Mouse (Mus musculus) neural tube, embryonic 13.5 days (tissue): ENCODE data around the gene Cyth1. TPM values are rescaled to one million over a fixed set of nuclear protein-coding genes. Genes with fewer than 3 reads are reported as not detected.
A peak's percentile ranks its signal among the peaks of the same experiment; 100 is the strongest.

Experiments
- ATAC-seq: fragments of 200-750 bp; cut with Nextera tagmentation; 2 replicates; pipeline ENCODE4 v1.8.0; 2017; ENCODE audit warnings: low read depth, mild to moderate bottlenecking, moderate TSS enrichment, moderate library complexity
- H3K27ac ChIP-seq: fragments of 300-500 bp; sonication (generic); replicated peaks from 2 replicates; pipeline ENCODE4 v1.5.1; 2015; ENCODE audit warnings: moderate library complexity, mild to moderate bottlenecking, inconsistent platforms
- H3K27me3 ChIP-seq: fragments of 300-500 bp; sonication (generic); 2 replicates; pipeline ENCODE4 v1.6.1; 2015; ENCODE audit warnings: mild to moderate bottlenecking, inconsistent platforms
- H3K36me3 ChIP-seq: fragments of 300-500 bp; sonication (generic); 2 replicates; pipeline ENCODE4 v1.6.1; 2015; ENCODE audit warnings: mild to moderate bottlenecking, inconsistent platforms
- H3K4me1 ChIP-seq: fragments of 300-500 bp; sonication (generic); replicated peaks from 2 replicates; pipeline ENCODE4 v1.6.1; 2015; ENCODE audit warnings: inconsistent platforms
- H3K4me2 ChIP-seq: fragments of 300-500 bp; sonication (generic); 2 replicates; pipeline ENCODE4 v1.6.1; 2015; ENCODE audit warnings: inconsistent platforms, mild to moderate bottlenecking, moderate library complexity
- H3K4me3 ChIP-seq: fragments of 300-500 bp; sonication (generic); 2 replicates; pipeline ENCODE4 v1.5.1; 2015; ENCODE audit warnings: mild to moderate bottlenecking, inconsistent platforms
- H3K9ac ChIP-seq: fragments of 300-500 bp; sonication (generic); 2 replicates; pipeline ENCODE4 v1.6.1; 2015; ENCODE audit warnings: moderate library complexity, mild to moderate bottlenecking, inconsistent platforms
- H3K9me3 ChIP-seq: fragments of 300-500 bp; sonication (generic); 2 replicates; pipeline ENCODE4 v1.6.1; 2016; ENCODE audit warnings: inconsistent platforms
- WGBS: fragments of 180-500 bp; shearing (Covaris S2); methylation state at CpG from one replicate; pipeline ENCODE4 v1.1.7; 2015; 5-methylcytosine and 5-hydroxymethylcytosine counted together
- polyA plus RNA-seq: library from polyadenylated mRNA; unstranded; fragments of >200 nt; fragmentation: Nextera tagmentation; extraction: Ambion mirVana; gene quantifications from 2 replicates; pipeline ENCODE4 v1.2.1, GENCODE M21; 2015

Cyth1 gene
- polyA plus RNA-seq, 1 experiment from 2014 or later = 25.2 TPM

GRCm38 (mm10) chr11:118151423-118152180 lies 96.8 kb downstream of the Cyth1 start:
- H3K4me1 ChIP-seq = peaks cover 15% of the 10 kb centered on the region
- H3K27ac ChIP-seq = no peak overlapping the region
- ATAC-seq = no peak
- no peak overlapping the region for H3K9ac ChIP-seq
- H3K9me3 ChIP-seq = no peaks in the 10 kb centered on the region
- H3K4me2 ChIP-seq = no peak overlapping the region
- WGBS = 93% methylated on average over 5 of the region's 5 CpGs
- H3K4me3 ChIP-seq = no peak overlapping the region
- no peaks in the 10 kb centered on the region for H3K36me3 ChIP-seq
- H3K27me3 ChIP-seq = no peaks in the 10 kb centered on the region

GRCm38 (mm10) chr11:118150115-118150701 lies 98.2 kb downstream of the Cyth1 start:
- Histone ChIP-seq H3K27ac (0 out of 2 replicates have a peak overlapping the region, but pooled peaks have one; percentile 30), H3K4me2 (no peak overlapping the region), H3K4me3 (no peak overlapping the region), H3K27me3 (no peaks in the 10 kb centered on the region), H3K9ac (no peak overlapping the region), H3K9me3 (no peaks in the 10 kb centered on the region), H3K4me1 (peaks cover 15% of the 10 kb centered on the region), H3K36me3 (no peaks in the 10 kb centered on the region)
- WGBS = 59% methylated on average over 9 of the region's 9 CpGs
- peak; percentile 47; the same call in 1 of the 2 replicates for ATAC-seq

- H3K27ac ChIP-seq = no peak overlapping the region
- WGBS = 70% methylated on average over 9 of the region's 9 CpGs
- H3K4me1 ChIP-seq = peaks cover 16% of the 10 kb centered on the region
- no peaks in the 10 kb centered on the region for H3K36me3 ChIP-seq
- H3K4me3 ChIP-seq = no peak overlapping the region
- no peaks in the 10 kb centered on the region for H3K9me3 ChIP-seq
- H3K27me3 ChIP-seq = no peaks in the 10 kb centered on the region
- no peak for ATAC-seq
- no peak overlapping the region for H3K4me2 ChIP-seq
- no peak overlapping the region for H3K9ac ChIP-seq
Measured at GRCm38 (mm10) chr11:118147877-118148637, 100.3 kb downstream of the Cyth1 start.

DNA sequence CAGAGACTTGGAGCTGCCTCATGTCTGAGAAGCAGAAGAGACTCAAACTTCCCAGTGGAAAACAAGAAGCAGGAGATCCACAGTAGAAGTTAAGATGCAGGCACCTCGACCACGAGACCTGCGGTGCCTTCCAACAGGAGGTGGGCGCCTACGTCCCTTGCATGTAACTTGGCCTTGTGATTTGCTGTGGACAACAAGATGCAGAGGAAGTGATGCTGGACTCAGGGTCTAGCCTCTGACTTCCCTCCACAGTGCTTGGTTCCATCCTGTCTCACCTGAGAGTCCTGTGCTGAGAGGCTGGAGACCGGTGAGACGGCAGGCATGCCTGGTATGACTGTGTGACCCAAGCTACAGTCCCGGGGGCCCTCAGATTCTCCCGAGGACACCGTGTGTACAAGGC lies 101.9 kb downstream of the Cyth1 start:
- H3K4me1 ChIP-seq = peaks cover 30% of the 10 kb centered on the region
- H3K27ac ChIP-seq = no peak overlapping the region
- H3K27me3 ChIP-seq = no peaks in the 10 kb centered on the region
- H3K9ac ChIP-seq = no peak overlapping the region
- H3K9me3 ChIP-seq = no peaks in the 10 kb centered on the region
- H3K4me3 ChIP-seq = no peak overlapping the region
- H3K4me2 ChIP-seq = no peak overlapping the region
- WGBS = 92% methylated on average over 10 of the region's 10 CpGs
- no peaks in the 10 kb centered on the region for H3K36me3 ChIP-seq
- no peak for ATAC-seq

DNA sequence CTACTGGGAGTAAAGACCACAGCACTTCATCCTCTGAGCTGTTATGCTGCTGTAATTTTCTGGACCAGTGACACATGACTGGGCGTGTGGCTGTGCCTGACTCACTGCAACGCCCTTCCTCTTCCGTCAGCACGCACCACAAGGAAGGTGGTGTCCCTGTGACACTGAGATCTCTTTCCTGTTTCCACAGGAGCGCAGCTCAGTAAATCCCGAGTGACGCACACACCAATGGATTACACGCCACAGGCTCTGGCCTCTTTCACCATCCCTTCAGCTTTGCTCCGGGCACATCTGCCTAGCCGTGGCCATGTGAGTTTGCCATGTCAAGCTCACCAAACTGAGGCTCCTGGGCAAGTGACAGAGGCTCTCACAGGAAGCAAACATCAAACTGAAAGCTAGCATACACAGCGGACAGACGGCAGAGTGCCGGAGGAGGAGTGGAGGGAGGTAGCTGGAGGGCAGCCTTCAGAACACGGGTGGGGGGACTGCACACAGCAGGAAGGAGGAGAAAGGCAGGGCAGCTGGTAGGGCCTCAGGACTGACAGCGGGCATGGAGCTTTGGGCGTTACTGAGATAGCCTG lies 102.5 kb downstream of the Cyth1 start:
- Histone ChIP-seq H3K9ac (no peak overlapping the region), H3K27me3 (no peaks in the 10 kb centered on the region), H3K4me3 (no peak overlapping the region), H3K4me1 (peaks cover 26% of the 10 kb centered on the region), H3K36me3 (no peaks in the 10 kb centered on the region), H3K9me3 (no peaks in the 10 kb centered on the region), H3K4me2 (no peak overlapping the region), H3K27ac (peak overlapping the region; percentile 15; the same call in 1 of the 2 replicates)
- WGBS = 78% methylated on average over 16 of the region's 16 CpGs
- no peak for ATAC-seq

- H3K4me1 ChIP-seq = peaks cover 18% of the 10 kb centered on the region
- H3K27ac ChIP-seq = no peak overlapping the region
- H3K9ac ChIP-seq = no peak overlapping the region
- H3K4me2 ChIP-seq = no peak overlapping the region
- 91% methylated on average over 4 of the region's 4 CpGs for WGBS
- H3K4me3 ChIP-seq = no peak overlapping the region
- H3K36me3 ChIP-seq = no peaks in the 10 kb centered on the region
- no peaks in the 10 kb centered on the region for H3K9me3 ChIP-seq
- H3K27me3 ChIP-seq = peaks cover 3% of the 10 kb centered on the region; the same call in 1 of the 2 replicates
- no peak for ATAC-seq
Measured at GRCm38 (mm10) chr11:118145092-118145491, 103.3 kb downstream of the Cyth1 start.

GRCm38 (mm10) chr11:118143731-118144130 lies 104.7 kb downstream of the Cyth1 start:
- 90% methylated on average over 4 of the region's 4 CpGs for WGBS
- no peak for ATAC-seq

GRCm38 (mm10) chr11:118142547-118143165 lies 105.7 kb downstream of the Cyth1 start:
- ATAC-seq = peak; percentile 77
- Histone ChIP-seq H3K27me3 (peaks cover 3% of the 10 kb centered on the region; the same call in 1 of the 2 replicates), H3K27ac (peak overlapping the region; percentile 69), H3K4me3 (no peak overlapping the region), H3K4me2 (no peak overlapping the region), H3K9me3 (peaks cover 6% of the 10 kb centered on the region), H3K36me3 (no peaks in the 10 kb centered on the region), H3K9ac (0 out of 2 replicates have a peak overlapping the region, but pooled peaks have one; percentile 34), H3K4me1 (peaks cover 14% of the 10 kb centered on the region)
- WGBS = 14% methylated on average over 7 of the region's 7 CpGs

More at GRCm38 (mm10) chr11:118143731-118144130, 104.7 kb downstream of the Cyth1 start:
- no peaks in the 10 kb centered on the region for H3K36me3 ChIP-seq
- H3K4me1 ChIP-seq = peaks cover 14% of the 10 kb centered on the region
- H3K9ac ChIP-seq = no peak overlapping the region
- no peak overlapping the region for H3K27ac ChIP-seq
- H3K4me3 ChIP-seq = no peak overlapping the region
- H3K27me3 ChIP-seq = peaks cover 3% of the 10 kb centered on the region; the same call in 1 of the 2 replicates
- peaks cover 3% of the 10 kb centered on the region; the same call in 1 of the 2 replicates for H3K9me3 ChIP-seq
- H3K4me2 ChIP-seq = no peak overlapping the region

DNA sequence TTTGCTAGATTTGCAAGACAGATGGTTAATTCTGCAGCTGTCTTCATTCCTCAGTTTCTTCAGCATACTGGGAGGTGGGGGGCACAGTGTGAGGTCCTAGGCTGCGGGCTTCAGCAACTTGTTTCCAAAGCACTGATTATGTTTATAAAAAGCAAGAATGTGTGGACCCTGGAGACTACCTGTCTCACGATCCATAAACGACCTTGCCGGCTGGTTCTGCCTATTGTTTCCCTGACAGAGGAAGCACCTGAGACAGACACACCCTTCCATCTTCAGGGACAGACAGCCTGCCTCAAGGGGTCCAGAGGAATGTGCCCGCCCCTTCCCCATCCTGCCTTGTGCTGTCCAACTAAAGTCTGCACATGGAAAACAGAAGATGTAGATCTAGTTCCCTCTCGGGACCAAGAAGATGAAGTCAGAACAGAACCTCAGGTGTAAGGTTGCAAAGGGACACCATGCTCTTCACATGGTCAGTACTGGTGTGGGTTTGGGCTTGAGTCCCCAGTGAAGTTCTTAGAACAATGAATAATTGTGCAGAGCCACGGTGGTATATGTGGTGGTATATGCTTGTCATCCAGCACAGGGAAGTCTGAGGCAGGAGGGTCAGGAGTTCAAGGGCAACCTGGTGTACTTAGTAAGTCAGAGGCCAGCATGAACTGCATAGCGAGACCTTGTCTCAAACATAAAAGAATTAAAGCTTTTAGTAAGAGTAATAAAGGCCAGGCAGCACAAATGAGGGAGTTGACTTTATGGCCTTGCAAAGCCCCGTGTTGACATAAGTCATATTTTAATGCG lies 107.4 kb downstream of the Cyth1 start:
- Histone ChIP-seq H3K27ac (no peak overlapping the region), H3K9me3 (peaks cover 6% of the 10 kb centered on the region), H3K27me3 (peaks cover 3% of the 10 kb centered on the region; the same call in 1 of the 2 replicates), H3K9ac (no peak overlapping the region), H3K4me1 (peaks cover 22% of the 10 kb centered on the region), H3K36me3 (no peaks in the 10 kb centered on the region), H3K4me3 (no peak overlapping the region), H3K4me2 (no peak overlapping the region)
- 77% methylated on average over 10 of the region's 10 CpGs for WGBS
- no peak for ATAC-seq

GRCm38 (mm10) chr11:118138347-118138746 lies 110.0 kb downstream of the Cyth1 start:
- Histone ChIP-seq H3K4me2 (no peak overlapping the region), H3K27ac (no peak overlapping the region), H3K9ac (no peak overlapping the region), H3K9me3 (peaks cover 6% of the 10 kb centered on the region), H3K36me3 (no peaks in the 10 kb centered on the region), H3K4me1 (peaks cover 39% of the 10 kb centered on the region), H3K4me3 (no peak overlapping the region), H3K27me3 (peaks cover 3% of the 10 kb centered on the region; the same call in 1 of the 2 replicates)
- WGBS = 95% methylated on average over 6 of the region's 6 CpGs
- ATAC-seq = no peak

GRCm38 (mm10) chr11:118136172-118136632 lies 112.2 kb downstream of the Cyth1 start:
- H3K36me3 ChIP-seq = no peaks in the 10 kb centered on the region
- peaks cover 6% of the 10 kb centered on the region for H3K9me3 ChIP-seq
- H3K4me2 ChIP-seq = no peak overlapping the region
- no peak overlapping the region for H3K9ac ChIP-seq
- no peak overlapping the region for H3K27ac ChIP-seq
- H3K4me1 ChIP-seq = peaks cover 29% of the 10 kb centered on the region
- H3K4me3 ChIP-seq = no peak overlapping the region
- 28% methylated on average over 5 of the region's 5 CpGs for WGBS
- no peak for ATAC-seq
- peaks cover 3% of the 10 kb centered on the region; the same call in 1 of the 2 replicates for H3K27me3 ChIP-seq
